Mouse (Mus musculus) thymus, postnatal 10 days (tissue): ENCODE results near the gene Mysm1.

Source experiments
- DNase-seq, 2 experiments: peaks; one replicate each; pipeline ENCODE4 v3.0.0; 2021; ENCODE audit warnings: low spot score in 2 of 2

Gene Mysm1

GRCm38 (mm10) chr4:94952773-94953172 lies 26.1 kb downstream of the Mysm1 start:
- no peak for DNase-seq

GRCm38 (mm10) chr4:94941221-94941855 lies 37.6 kb downstream of the Mysm1 start:
- no peak for DNase-seq

DNA sequence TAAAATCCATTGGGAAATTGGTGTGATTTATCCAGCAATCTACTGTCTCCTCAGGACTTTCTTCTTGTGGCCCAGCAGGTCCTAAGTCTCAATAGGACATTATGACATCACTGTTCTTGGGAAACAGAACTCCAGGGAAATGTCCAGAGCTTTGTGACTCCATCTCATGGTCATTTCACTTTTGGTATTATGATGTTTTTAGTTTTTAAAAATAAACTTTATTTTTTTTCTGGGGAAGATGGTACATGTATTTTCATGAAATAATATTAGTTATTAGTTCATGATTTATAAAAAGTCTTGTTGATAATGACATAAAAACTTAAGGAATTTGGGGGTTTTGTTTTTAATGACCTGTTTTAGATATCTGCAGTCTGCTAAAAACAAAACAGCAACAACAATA lies 50.2 kb downstream of the Mysm1 start, which contains the start of gene Eqtn:
Gene Eqtn, minus strand, starts transcription at position 101 of the 400 bp plus-strand sequence.
- no peak for DNase-seq

- no peak for DNase-seq
Measured at GRCm38 (mm10) chr4:94901780-94902179, 77.1 kb downstream of the Mysm1 start.

GRCm38 (mm10) chr4:94900744-94901143 lies 78.2 kb downstream of the Mysm1 start:
- DNase-seq = no peak
